Mouse (Mus musculus) heart, adult 18-20 months (tissue): Measurements from ENCODE around the gene Kazald1. TPM values are rescaled to one million over a fixed set of nuclear protein-coding genes. Genes with fewer than 3 reads are reported as not detected.
A peak's percentile ranks its signal among the peaks of the same experiment; 100 is the strongest.

Experiments
- DNase-seq, 2 experiments: peaks; one replicate each; pipeline ENCODE4 v3.0.0; 2021 to 2022; ENCODE audit warnings: mixed read lengths in 1 of 2
- total RNA-seq, 2 experiments: library from RNA; stranded (reverse); gene quantifications; 2 replicates each; pipeline ENCODE4 v1.2.3; 2021

Gene Kazald1
- total RNA-seq, 2 experiments from 2014 or later, result 3.3 to 4.1 TPM

DNA sequence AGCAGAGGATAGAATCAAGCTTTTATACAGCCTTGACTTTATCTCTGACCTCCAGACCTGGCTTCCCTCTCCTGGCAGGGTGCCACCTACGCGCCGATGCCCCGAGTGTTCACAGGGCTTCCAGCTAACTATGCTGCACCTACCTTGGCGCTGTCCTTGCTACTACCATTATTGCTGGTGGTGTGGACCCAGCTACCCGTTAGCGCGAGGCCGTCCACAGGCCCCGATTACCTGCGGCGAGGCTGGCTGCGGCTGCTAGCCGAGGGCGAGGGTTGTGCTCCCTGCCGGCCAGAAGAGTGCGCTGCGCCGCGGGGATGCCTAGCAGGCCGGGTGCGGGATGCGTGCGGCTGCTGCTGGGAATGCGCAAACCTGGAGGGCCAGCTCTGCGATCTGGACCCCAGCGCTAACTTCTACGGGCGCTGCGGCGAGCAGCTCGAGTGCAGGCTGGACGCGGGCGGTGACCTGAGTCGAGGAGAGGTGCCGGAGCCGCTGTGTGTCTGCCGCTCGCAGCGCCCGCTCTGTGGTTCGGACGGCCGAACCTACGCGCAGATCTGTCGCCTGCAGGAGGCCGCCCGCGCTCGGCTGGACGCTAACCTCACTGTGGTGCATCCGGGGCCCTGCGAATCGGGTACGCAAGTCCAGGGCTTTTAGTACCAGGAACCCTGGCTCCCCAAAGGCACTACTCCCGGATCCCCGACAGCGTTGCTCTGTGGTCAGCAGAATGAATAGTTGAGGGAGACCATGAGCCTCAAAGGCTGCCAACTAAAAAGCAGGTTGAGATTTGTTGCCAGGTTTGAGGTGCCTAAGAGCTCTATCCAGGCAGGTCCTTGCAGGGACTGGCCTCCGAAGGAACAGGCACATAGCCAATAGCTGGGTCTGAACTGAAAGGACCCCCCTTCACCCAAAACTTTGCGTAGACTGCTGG lies 1.8 kb downstream of the Kazald1 start:
- peak; percentile 71 to 75 for DNase-seq

DNA sequence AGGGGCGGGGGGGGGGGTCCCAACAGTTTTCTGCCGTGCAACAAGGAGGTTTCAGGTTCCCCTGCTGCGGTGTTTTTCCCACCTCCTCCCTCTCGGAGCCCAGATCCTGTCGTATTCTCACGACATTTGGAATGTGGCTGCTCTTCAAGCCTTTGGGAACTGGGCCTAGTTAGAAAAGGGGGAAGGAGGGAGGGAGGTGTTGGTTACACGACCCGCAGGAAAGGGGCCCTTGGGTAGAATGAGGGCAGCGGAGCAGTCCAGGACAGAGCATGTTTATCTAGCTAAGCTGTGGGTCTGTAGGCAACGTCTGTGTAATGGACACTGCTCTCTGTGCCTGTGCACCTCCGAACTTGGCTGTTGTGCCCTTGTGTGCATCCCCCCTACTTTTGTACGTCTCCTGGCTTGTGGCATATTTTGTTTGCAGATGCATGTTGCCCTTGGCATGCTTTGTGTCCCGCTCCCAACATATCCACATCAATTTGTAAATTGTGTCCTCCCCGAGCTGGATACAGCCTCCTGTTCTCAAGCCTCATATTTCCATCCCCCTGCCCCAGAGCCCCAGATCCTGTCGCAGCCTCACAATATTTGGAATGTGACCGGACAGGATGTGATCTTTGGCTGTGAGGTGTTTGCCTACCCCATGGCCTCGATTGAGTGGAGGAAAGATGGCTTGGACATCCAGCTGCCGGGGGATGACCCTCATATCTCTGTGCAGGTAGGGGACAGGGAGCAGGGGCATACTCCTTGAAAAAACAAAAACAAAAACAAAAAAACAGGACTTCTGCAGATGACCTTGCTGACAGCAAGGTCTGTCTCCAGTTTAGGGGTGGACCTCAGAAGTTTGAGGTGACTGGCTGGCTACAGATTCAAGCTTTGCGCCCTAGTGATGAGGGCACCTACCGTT lies 3.0 kb downstream of the Kazald1 start:
- no peak for DNase-seq

DNA sequence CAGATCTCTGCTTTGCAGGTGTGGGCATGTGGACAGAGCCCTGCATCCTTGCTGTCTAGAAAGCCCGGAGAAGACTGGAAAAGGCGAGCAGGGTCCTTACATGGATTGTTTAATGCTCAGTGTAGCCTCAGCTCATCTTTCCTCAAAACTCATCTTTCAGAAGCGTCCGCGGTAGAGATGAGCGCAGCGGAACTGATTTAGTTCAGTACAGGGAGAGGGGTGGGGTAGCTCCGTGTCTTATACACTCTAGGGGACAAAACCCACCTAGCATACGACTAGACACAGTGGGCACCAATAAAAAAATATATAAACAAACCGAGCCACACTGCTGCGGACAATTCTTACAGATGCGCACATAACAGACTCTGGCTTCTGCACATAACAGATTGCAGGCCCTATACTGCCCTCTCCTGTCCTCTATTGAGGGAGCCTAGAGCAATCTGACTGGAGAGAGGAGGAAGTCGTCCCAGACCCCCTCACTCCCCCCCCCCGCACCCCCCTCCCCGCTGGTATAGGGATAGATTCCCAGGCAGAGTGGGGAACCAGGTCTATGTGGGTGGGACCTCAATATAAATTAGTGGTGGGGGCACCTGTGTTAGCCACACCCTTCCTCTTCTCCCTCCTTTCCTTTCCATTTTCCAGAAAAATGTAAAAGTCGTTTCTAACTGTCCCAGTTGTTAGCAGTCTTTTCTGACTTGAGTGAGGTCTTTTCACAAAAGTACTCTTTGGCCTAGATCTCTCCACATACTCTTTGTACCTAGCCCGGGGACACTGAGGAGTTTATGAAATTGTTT lies 4.1 kb downstream of the Kazald1 start:
- DNase-seq, result peak in 1 of 2 experiments; percentile 39

DNA sequence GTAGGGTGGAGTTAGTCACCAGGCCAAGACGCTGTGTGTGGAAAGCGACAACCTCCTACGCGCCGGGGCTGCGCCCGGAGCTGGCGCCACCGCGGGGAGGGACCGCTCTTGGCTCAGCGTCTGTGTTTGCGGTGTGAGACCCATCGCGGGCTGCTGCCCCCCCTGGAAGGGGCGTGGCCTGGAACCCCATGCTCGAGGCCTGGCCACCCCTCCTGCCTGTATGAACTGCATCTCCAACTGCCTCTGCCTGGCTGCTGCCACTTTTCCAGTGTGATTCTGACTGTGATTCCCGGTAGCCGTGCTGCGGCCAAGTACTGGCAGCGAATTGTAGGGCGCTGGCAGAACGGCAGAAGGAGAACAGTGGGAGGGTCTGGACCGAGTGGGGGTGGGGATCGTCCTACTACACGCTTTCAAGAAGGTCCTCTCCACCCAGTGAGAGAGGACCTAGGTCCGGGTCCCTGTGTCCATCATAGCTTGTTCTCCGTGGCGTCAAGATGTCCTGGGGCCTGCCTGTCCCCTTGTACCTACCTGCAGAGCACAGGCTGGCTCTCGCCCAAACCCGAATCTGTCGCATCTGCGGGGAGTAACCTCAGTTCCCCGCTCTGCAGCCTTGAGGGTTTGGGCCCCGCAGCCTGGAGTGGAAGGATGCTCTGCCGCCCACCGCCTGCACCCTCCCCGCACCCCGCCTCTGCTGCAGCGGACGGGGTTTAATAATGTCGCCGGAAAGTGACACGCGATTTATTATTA lies 4.9 kb downstream of the Kazald1 start:
- peak; percentile 83 to 90 for DNase-seq

DNA sequence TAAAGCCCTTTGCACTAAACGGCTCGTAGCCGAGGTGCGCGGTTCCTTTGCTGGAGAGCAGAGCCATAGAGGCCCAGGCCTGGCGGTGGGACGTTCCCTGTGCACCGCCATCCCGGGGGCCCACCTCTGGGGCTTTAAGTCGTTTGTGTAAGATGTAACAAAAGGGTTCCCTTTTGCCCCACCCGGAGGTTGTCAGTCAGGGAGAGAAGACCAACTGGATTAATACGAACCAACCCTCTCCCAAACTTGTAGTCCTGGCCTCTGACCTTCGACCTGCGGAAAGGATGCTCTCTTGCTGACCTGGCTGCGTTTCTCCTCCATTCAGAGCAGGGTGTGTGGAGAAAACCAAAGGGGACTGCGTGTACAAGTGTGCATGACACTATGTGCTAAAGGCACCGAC lies 5.7 kb downstream of the Kazald1 start:
- no peak for DNase-seq

DNA sequence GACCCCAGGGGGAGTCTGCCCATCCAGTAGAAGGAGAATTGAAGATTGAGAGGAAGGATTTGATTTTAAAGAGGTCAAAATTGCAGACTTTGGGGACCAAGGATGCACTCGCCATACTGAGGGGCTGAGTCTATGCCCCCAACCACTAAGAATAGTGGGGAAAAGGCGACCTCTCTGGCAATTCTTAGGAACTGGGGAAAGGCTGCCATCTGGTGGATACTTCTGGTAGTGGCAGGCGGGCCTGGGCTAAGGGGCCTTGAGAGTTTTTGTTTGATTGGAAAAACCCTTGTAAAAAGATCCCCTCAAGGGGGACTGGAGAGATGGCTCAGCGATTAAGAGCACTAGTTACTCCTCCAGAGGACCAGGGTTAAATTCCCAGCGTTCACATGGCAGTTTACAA lies 6.2 kb downstream of the Kazald1 start:
- DNase-seq, result peak; percentile 54 to 91

DNA sequence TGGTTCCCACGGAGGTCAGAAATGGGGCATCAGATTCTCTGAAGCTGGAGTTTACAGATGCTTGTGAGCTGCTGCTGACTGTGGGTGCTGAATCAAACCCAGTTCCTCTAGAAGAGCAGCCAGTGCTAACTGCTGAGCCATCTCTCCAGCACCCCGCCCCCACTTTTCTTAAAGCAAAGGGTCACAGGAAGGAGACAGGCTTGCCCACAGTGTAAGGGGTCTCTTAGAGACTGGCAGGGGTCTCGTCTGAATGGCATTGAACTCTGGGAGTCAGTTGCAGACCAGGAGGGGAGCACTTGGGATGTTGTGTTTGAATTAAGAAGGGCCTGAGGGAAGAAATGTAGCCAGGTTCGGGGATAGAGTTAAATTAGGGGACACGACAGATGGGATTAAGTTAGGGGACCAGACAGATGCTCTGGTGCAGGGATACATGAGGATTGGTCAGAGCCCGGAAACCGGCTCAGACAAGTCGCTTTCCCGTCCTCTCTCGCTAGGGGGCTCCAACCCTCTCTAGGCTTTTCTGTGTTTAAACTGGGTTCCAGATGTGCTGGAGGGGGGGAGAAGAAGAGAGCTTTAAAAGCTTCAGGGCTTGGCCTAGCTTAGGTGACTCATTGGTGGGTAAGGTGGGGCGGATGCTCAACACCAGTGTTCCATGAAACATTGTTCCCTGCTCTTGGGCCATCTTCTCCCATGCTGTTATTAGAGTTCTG lies 7.0 kb downstream of the Kazald1 start:
- peak; percentile 47 to 68 for DNase-seq

DNA sequence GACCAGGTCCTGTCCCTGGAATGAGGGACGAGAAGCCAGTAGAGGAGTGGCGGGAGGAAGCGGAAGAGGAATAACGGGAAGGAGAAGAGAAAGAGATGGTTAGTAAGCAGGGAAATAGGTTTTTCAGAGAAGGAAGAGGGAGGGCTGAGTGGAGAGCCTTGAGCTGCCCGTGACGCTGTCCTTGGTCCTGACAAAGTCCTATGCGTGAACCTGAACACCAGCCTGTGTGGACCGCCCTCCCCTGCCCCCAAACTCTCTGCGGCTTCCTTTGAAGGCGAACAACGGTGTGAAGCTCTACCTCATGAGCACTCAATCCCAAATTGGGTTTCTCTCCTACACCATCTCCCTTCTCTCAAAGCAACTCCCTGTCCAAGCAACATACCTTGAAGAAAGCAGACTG lies 22.8 kb downstream of the Kazald1 start:
- peak in 1 of 2 experiments; percentile 35 for DNase-seq

DNA sequence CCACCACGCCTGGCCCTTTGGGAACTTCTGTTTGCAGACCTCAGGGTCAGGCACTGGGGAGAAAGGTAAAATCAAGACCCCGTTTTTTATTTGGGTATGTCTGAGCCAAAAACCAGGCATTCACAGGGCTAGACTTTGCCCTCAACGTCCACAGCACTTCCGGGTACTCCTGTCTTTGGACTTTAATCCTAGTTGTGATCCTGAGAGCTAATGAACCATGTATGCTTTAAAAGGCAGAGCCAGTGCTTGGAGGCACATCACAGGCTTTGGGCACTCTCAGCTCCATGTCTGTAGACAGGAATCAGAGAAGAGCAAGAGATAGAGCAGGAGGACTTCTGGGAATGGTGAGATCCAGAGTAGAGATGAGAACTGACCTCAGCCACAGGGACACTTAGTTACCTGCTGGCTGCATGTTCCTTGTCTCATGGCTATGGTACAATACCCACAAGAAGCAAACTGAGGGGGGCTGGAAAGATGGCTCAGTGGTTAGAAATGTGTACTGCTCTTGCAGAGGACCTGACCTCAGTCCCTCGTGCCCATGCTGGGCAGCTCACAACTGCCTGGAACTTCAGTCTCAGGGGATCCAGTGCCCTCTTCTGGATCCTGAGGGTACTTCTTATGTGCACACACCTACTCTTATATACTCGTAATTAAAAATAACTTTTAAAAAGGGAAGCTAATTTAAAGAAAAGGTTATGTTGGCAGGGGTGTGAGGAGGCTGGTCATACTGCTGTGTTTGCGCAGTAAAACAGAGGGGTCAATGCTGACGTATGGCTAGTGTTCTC lies 25.6 kb downstream of the Kazald1 start:
- no peak for DNase-seq

DNA sequence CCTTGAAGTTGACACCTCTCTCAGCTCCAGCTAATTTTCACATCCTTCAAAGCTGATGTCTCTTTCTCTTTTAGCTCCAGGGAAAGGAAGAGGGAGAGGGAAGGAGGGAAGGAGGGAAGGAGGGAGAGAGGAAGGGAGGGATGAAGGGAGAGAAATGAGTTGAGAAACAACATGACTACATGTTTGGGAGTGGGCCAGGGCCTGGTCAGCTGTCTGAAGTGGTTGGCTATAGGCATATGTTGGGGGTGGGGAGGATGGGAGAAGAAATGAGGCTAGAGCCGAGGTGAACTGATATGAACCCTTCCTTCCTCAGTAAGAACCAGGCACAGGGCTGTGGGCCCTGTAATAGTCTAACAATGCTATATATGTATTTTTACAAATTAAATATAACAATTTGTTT lies 30.6 kb downstream of the Kazald1 start:
- no peak for DNase-seq

DNA sequence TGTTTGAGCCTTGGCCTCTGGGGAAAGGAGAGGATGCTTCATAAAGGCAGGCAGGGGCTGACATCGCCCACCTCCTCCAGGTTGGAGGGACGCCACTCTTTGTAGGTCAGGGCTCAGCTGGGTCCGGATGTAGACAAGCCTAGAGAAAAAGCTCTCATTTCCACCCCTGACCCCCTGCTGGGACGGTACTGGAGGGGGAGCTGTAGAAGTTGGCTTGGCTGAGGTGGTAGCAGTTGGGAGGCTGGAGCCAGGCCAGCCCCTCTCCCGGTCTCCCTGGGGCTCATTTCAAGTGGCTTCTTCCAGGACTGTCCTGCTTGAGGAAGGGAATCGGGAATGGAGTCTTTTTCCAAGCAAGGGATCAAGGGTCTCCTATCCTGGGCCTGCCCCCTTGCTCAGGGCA lies 31.6 kb downstream of the Kazald1 start:
- no peak for DNase-seq

DNA sequence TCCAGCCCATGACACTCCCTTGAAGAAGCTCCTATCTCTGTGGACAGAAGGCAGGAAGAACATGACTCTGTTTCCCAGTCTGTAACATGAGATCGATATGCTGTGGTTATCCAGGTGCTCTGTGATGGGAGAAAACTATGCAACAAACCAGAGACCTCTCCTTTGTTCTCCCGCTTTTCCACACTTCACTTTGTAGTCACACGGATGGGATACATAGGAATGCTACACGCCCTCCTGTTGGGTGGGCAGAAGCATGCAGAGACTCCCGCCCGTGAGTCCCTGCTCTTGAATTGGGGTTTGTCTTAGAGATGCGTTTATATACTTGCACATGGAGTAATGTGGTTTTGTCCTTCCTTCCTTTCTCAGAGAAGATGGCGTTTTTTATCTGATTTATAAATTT lies 35.6 kb downstream of the Kazald1 start:
- DNase-seq, result no peak

DNA sequence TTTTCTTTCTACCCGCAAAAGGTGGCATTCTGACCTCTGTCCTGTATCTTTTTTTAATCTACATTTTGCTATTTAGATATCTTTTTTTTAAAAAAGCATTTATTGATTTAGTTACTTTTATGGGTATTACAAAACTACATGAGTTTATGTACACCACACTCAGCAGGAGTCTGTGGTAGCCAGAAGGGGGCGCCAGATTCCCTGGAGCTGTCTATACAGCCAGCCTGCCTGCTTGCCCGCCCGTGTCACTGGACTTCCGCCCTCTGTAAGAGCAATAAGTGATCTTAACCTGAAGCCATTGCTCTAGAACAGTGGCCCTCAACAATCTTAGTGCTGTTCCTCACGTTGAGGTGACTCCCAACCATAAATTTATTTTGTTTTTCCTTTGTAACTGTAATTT lies 37.4 kb downstream of the Kazald1 start:
- no peak for DNase-seq

DNA sequence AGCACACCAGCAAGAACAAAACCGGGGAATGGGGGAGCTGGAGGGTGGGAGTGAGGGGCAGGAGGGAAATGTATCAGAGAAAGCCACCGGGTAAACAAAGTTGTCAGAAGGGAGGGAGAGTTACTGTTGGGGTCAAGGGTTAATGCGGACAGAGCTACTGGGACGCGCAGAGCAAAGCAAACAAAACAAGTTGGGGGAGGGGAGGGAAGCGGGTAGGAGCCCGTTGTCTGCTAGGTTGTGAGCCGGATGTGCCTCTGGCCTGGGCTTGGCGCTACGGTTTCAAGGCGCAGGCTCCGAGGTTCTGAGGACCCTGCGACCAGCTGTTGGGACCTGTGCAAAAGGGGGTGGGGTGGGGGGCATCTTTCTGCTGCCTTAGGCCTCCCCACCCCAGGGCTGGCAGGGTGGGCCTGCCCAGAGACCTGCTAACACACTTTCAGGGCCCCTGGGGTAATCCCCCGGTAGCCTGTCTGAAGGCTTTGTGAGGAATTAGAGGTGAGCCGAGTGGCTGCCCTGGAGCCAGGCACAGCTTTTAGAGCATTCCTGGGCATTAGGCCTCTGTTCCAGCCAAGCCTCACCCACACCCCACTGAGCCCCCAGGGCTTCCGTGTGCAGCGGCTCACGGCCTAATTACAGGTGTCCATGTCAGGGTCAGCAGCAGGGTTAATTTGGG lies 38.9 kb downstream of the Kazald1 start:
- DNase-seq, result no peak

DNA sequence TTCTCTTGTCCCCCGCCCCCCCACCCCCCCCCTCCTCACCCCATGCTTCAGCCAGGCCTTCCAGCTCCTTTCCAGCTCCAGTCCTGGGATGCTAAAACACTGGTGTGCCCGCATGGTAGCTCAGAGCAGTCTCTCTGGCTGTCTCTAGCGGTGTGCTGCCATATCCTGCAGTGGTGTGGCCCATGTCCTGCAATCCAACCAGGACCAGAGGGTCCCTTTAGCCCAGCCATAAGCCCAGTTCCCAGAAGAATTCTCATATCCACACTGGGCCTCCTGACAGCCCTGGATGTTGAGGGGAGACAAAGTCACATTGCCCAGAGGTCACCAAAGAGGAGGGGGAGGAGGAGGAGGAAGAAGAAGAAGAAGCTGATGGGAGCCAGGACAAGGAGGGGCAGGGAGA lies 39.7 kb downstream of the Kazald1 start:
- DNase-seq, result no peak

DNA sequence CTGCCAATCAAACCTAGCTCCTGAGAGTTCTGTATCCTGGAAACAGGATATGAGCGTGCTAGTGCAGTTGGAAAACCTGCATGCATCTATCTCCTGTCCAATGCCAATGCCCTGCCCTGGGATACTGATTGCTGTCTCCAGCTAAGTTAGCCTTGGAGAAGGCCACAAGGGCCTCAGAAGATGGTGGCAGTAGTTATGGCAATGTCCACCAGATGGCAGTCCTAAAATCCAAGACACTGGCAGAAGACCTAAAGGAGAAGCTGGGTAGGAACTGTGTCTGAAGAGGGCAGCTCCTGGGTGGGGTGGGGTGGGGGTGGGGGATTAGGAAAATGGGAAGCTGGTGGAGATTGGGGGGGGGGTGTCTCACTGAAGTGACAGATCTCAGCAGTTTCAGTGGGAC lies 41.8 kb downstream of the Kazald1 start:
- peak; percentile 14 to 62 for DNase-seq
